Mouse (Mus musculus) heart, embryonic 14.5 days (tissue): Measurements from ENCODE around the gene Shank3. TPM values are rescaled to one million over a fixed set of nuclear protein-coding genes. Genes with fewer than 3 reads are reported as not detected.

Source experiments
- ATAC-seq: fragments of 200-750 bp; cut with Nextera tagmentation; 2 replicates; pipeline ENCODE4 v1.8.0; 2017; ENCODE audit warnings: low read depth, moderate TSS enrichment; ENCODE audit not compliant: insufficient number of reproducible peaks, insufficient read depth, low FRiP score
- H3K27ac ChIP-seq, 2 experiments: fragments of 200-500 bp in 1 of 2; fragments of 300-500 bp in 1 of 2; sonication (generic) in 1 of 2; replicated peaks in 1 of 2; 2 replicates each; pipeline ENCODE4 v1.5.1; 2012 to 2014; ENCODE audit warnings: low read depth in 2 of 2, low read length in 2 of 2, control low read depth in 1 of 2, mild to moderate bottlenecking in 1 of 2, mixed read lengths in 1 of 2; ENCODE audit not compliant: control insufficient read depth in 1 of 2, insufficient read depth in 1 of 2
- H3K27me3 ChIP-seq: fragments of 300-500 bp; sonication (generic); 2 replicates; pipeline ENCODE4 v1.6.1; 2014; ENCODE audit warnings: mild to moderate bottlenecking, low read length, control low read depth; ENCODE audit not compliant: control insufficient read depth, insufficient read depth
- H3K36me3 ChIP-seq: fragments of 300-500 bp; sonication (generic); 2 replicates; pipeline ENCODE4 v1.6.1; 2014; ENCODE audit warnings: mild to moderate bottlenecking, control low read depth, low read length, mixed read lengths; ENCODE audit not compliant: control insufficient read depth, insufficient read depth
- H3K4me1 ChIP-seq, 2 experiments: fragments of 200-500 bp in 1 of 2; fragments of 300-500 bp in 1 of 2; sonication (generic) in 1 of 2; 2 replicates each; pipeline ENCODE4 v1.6.1; 2012 to 2014; ENCODE audit warnings: low read length in 2 of 2, control low read depth in 1 of 2, mixed read lengths in 1 of 2; ENCODE audit not compliant: control insufficient read depth in 2 of 2, insufficient read depth in 2 of 2
- H3K4me2 ChIP-seq: fragments of 300-500 bp; sonication (generic); 2 replicates; pipeline ENCODE4 v1.6.1; 2014; ENCODE audit warnings: mild to moderate bottlenecking, low read length
- H3K4me3 ChIP-seq, 2 experiments: fragments of 200-500 bp in 1 of 2; fragments of 300-500 bp in 1 of 2; sonication (generic) in 1 of 2; 2 replicates each; pipeline ENCODE4 v1.5.1; 2012 to 2014; ENCODE audit warnings: low read length in 2 of 2, mild to moderate bottlenecking in 2 of 2, control low read depth in 1 of 2, low read depth in 1 of 2, moderate library complexity in 1 of 2; ENCODE audit not compliant: control insufficient read depth in 1 of 2, insufficient read depth in 1 of 2
- H3K9ac ChIP-seq: fragments of 300-500 bp; sonication (generic); 2 replicates; pipeline ENCODE4 v1.6.1; 2014; ENCODE audit warnings: mild to moderate bottlenecking, low read length
- H3K9me3 ChIP-seq: fragments of 300-500 bp; sonication (generic); 2 replicates; pipeline ENCODE4 v1.6.1; 2016; ENCODE audit warnings: low read length, control low read depth; ENCODE audit not compliant: control insufficient read depth
- WGBS: fragments of 180-500 bp; shearing (Covaris S2); extraction: QIAGEN DNeasy Blood & Tissue Kit; methylation state at CpG from one replicate; pipeline ENCODE4 v1.1.7; 2014; 5-methylcytosine and 5-hydroxymethylcytosine counted together
- polyA plus RNA-seq: library from polyadenylated mRNA; unstranded; fragments of >200 nt; fragmentation: Nextera tagmentation; extraction: Ambion mirVana; gene quantifications from 2 replicates; pipeline ENCODE4 v1.2.1, GENCODE M21; 2014

Gene Shank3
- polyA plus RNA-seq, result 2.2 and 2.4 TPM in 2 replicates

- Histone ChIP-seq H3K27ac (peak within 1 kb of the TSS; percentile 61 to 83), H3K4me1 (peaks cover 2 to 9% of the 10 kb centered on the region in 2 experiments; a peak in 3 of 4 replicates), H3K4me3 (peak within 1 kb of the TSS; percentile 75 to 79), H3K36me3 (peaks cover 20% of the 10 kb centered on the region), H3K9me3 (no peaks in the 10 kb centered on the region; the same call in 1 of the 2 replicates), H3K9ac (peak within 1 kb of the TSS; percentile 75), H3K4me2 (peak within 1 kb of the TSS; percentile 89), H3K27me3 (peaks cover 49% of the 10 kb centered on the region)
- ATAC-seq, result 0 out of 2 replicates have a peak, but pooled peaks have one; percentile 20
- 1% methylated on average over 46 of the region's 72 CpGs for WGBS
Observed at GRCm38 (mm10) chr15:89498961-89499688, at the start of gene Shank3. Shank3 (plus strand) TSS chr15:89499623.

GRCm38 (mm10) chr15:89452906-89453864 lies 46.2 kb upstream of the Shank3 start:
- Histone ChIP-seq H3K27ac (no peak overlapping the region), H3K4me1 (peaks cover 6 to 9% of the 10 kb centered on the region in 2 experiments; a peak in 3 of 4 replicates), H3K4me2 (peak overlapping the region; percentile 75), H3K9ac (no peak overlapping the region), H3K9me3 (no peaks in the 10 kb centered on the region), H3K27me3 (peaks cover 61% of the 10 kb centered on the region), H3K36me3 (no peaks in the 10 kb centered on the region), H3K4me3 (peak overlapping the region; percentile 32 to 41; a peak in 3 of 4 replicates)
- 3% methylated on average over 18 of the region's 24 CpGs for WGBS
- no peak for ATAC-seq

GRCm38 (mm10) chr15:89453865-89454478 lies 45.5 kb upstream of the Shank3 start, which contains the start of gene Mapk8ip2:
Mapk8ip2 (plus strand) TSS chr15:89453913.
- H3K27me3 ChIP-seq, result peaks cover 68% of the 10 kb centered on the region
- H3K9ac ChIP-seq, result no peak within 1 kb of the TSS
- peak within 1 kb of the TSS; percentile 75 for H3K4me2 ChIP-seq
- ATAC-seq, result no peak
- no peaks in the 10 kb centered on the region for H3K36me3 ChIP-seq
- WGBS, result under 1% methylated on average over 53 of the region's 53 CpGs
- peak within 1 kb of the TSS; percentile 32 to 41 for H3K4me3 ChIP-seq
- no peaks in the 10 kb centered on the region for H3K9me3 ChIP-seq
- peaks cover 6 to 9% of the 10 kb centered on the region in 2 experiments; a peak in 3 of 4 replicates for H3K4me1 ChIP-seq
- no peak within 1 kb of the TSS for H3K27ac ChIP-seq

GRCm38 (mm10) chr15:89454857-89455256 lies 44.6 kb upstream of the Shank3 start:
- no peak overlapping the region for H3K4me2 ChIP-seq
- no peaks in the 10 kb centered on the region for H3K36me3 ChIP-seq
- 33% methylated on average over 4 of the region's 6 CpGs for WGBS
- no peak for ATAC-seq
- no peak overlapping the region for H3K9ac ChIP-seq
- H3K4me1 ChIP-seq, result peaks cover 6 to 9% of the 10 kb centered on the region in 2 experiments; a peak in 3 of 4 replicates
- H3K27me3 ChIP-seq, result peaks cover 69% of the 10 kb centered on the region
- no peak overlapping the region for H3K27ac ChIP-seq
- no peaks in the 10 kb centered on the region for H3K9me3 ChIP-seq
- H3K4me3 ChIP-seq, result no peak overlapping the region

GRCm38 (mm10) chr15:89455642-89456041 lies 43.8 kb upstream of the Shank3 start:
- H3K9me3 ChIP-seq, result no peaks in the 10 kb centered on the region
- no peak overlapping the region for H3K4me2 ChIP-seq
- WGBS, result 66% methylated on average over 6 of the region's 6 CpGs
- H3K4me1 ChIP-seq, result peaks cover 6 to 9% of the 10 kb centered on the region in 2 experiments; a peak in 3 of 4 replicates
- no peak overlapping the region for H3K27ac ChIP-seq
- no peak for ATAC-seq
- H3K36me3 ChIP-seq, result no peaks in the 10 kb centered on the region
- H3K4me3 ChIP-seq, result no peak overlapping the region
- no peak overlapping the region for H3K9ac ChIP-seq
- peaks cover 69% of the 10 kb centered on the region for H3K27me3 ChIP-seq

GRCm38 (mm10) chr15:89458942-89459341 lies 40.5 kb upstream of the Shank3 start:
- H3K27me3 ChIP-seq, result peaks cover 48% of the 10 kb centered on the region
- WGBS, result 88% methylated on average over 15 of the region's 15 CpGs
- ATAC-seq, result no peak

GRCm38 (mm10) chr15:89459821-89460220 lies 39.6 kb upstream of the Shank3 start:
- Histone ChIP-seq H3K4me1 (no peaks in the 10 kb centered on the region), H3K4me2 (no peak overlapping the region), H3K4me3 (no peak overlapping the region), H3K36me3 (no peaks in the 10 kb centered on the region), H3K9ac (no peak overlapping the region), H3K27me3 (peaks cover 40% of the 10 kb centered on the region), H3K27ac (no peak overlapping the region), H3K9me3 (no peaks in the 10 kb centered on the region)
- ATAC-seq, result no peak
- WGBS, result 70% methylated on average over 7 of the region's 7 CpGs

More at GRCm38 (mm10) chr15:89458942-89459341, 40.5 kb upstream of the Shank3 start:
- Histone ChIP-seq H3K9me3 (no peaks in the 10 kb centered on the region), H3K4me2 (no peak overlapping the region), H3K9ac (no peak overlapping the region), H3K4me3 (no peak overlapping the region), H3K4me1 (peaks cover 3 to 5% of the 10 kb centered on the region in 2 experiments; a peak in 3 of 4 replicates), H3K36me3 (no peaks in the 10 kb centered on the region), H3K27ac (no peak overlapping the region)
